ENCODE assay signal across 9 mouse cellular contexts in the genomic region with DNA sequence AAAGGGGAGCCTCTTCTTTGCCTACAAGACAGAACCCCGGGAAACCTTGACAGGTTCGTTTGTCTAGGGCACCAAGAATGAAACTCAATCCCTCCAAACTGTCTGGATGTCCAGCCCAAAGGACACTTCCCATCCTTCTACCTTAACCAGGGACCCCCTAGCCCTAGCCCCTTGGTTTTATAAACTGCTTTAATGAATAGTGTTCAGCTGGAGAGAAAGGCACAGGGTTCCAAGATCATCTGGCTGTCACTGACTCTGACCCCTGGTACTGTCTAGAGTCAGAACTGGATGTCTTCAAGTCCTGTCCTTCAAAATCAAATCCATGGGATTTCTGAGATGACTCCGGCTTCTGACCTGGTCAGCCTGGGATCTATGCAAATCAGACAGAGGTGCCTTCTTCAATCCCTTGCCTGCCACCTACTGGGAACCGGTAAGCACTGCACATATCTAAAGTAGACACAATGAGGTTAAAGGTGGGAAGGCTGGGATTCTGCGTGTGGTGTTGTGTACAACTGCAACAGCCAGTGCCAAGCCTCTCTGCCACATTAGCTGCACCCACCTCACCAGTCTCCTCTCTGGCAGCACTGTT. TPM values are rescaled to one million over a fixed set of nuclear protein-coding genes. Genes with fewer than 3 reads are reported as not detected.
DNase-seq lines count a peak whose midpoint lies in the region; ATAC-seq and TF ChIP-seq lines count a peak whose summit lies in the region.
"Had no signal": no experiment of that assay in that cellular context is flagged by ENCODE, and none has a peak within 500 bp of the region (broad histone marks: within the 10 kb centered on the region; RNA-seq: fewer than 3 reads in every experiment).

No protein-coding gene starts in this region.

- TF ChIP-seq EP300 in CH12.LX (IDR thresholded peaks at IDR 0.05; ENCODE audit: low read length): peak; percentile 59

- intact Hi-C loops in gastrocnemius, postnatal 14 days (cut with DNase I; ENCODE audit: low total_unique reads): loop anchor here (5.0 to 10.0 kb wide), 2 partner anchors 349 to 687 kb away; no protein-coding TSS in a partner anchor

- TF ChIP-seq POLR2A in CH12.LX (IDR thresholded peaks at IDR 0.05; ENCODE audit: low read depth, low read length): no peak

- peaks cover 6% of the 10 kb centered on the region for H3K27me3 ChIP-seq in CH12.LX (replicated peaks)
- no peaks in the 10 kb centered on the region for H3K27me3 ChIP-seq in lung, embryonic 14.5 days (ENCODE audit: insufficient read depth, low read length)

- WGBS in lung, embryonic 14.5 days: 16% methylated on average over 5 of the region's 5 CpGs

- H3K79me2 ChIP-seq in CH12.LX (replicated peaks; ENCODE audit: control insufficient read depth, extremely low read depth, insufficient read depth, poor library complexity, severe bottlenecking): no peaks in the 10 kb centered on the region

- no peak overlapping the region for H3K27ac ChIP-seq in CH12.LX (ENCODE audit: insufficient read depth, low read depth)
- H3K27ac ChIP-seq in lung, embryonic 14.5 days (ENCODE audit: low read depth): no peak overlapping the region

- DNase-seq in CH12.LX (ENCODE audit: extremely low read depth) (peak; percentile 88), ZHBTc4 (ENCODE audit: low read depth, low spot score) (peak; percentile 81)
- DNase-seq in cerebellum, postnatal 25 days: peak; percentile 75 to 89
- DNase-seq in gastrocnemius, postnatal 14 days: peak; percentile 55
- DNase-seq in kidney, postnatal 10 days: peak; percentile 84
- DNase-seq in lung, embryonic 14.5 days: peak; percentile 77
- DNase-seq in ovary, postnatal 36 days (ENCODE audit: low spot score): peak; percentile 37

- ATAC-seq in lung, embryonic 14.5 days (ENCODE audit: insufficient read depth): peak; percentile 28
- ATAC-seq in erythroblast, adult 5-6 weeks (replicated peaks; ENCODE audit: low FRiP score, poor library complexity, severe bottlenecking): no peak

- peak overlapping the region; percentile 11 to 33 (median 25) for H3K4me3 ChIP-seq in CH12.LX (replicated peaks in 1 of 3; ENCODE audit: low read depth in 2 of 3, low read length in 2 of 3, poor library complexity in 1 of 3)
- no peak overlapping the region for H3K4me3 ChIP-seq in lung, embryonic 14.5 days (ENCODE audit: low read depth, low read length)

- dilution Hi-C loops in CH12.LX (cut with MboI; ENCODE audit: extremely low pct_ligation_motif_present, extremely low pct_unique_long_range_greater_than_20kb, low sequenced_read_pairs): no loop called here

- no peaks in the 10 kb centered on the region for H3K9me3 ChIP-seq in CH12.LX (replicated peaks; ENCODE audit: low read length)
- H3K9me3 ChIP-seq in lung, embryonic 14.5 days (ENCODE audit: low read depth, low read length): no peaks in the 10 kb centered on the region

- H3K4me2 ChIP-seq in CH12.LX (ENCODE audit: insufficient read depth, low read depth, poor library complexity, severe bottlenecking): peak overlapping the region; percentile 91
- H3K4me2 ChIP-seq in lung, embryonic 14.5 days: no peak overlapping the region

- H3K36me3 ChIP-seq in CH12.LX (replicated peaks in 1 of 2; ENCODE audit: control insufficient read depth in 1 of 2, insufficient read depth in 1 of 2, low read length in 1 of 2): no peaks in the 10 kb centered on the region
- no peaks in the 10 kb centered on the region for H3K36me3 ChIP-seq in lung, embryonic 14.5 days (ENCODE audit: insufficient read depth)

- H3K9ac ChIP-seq in CH12.LX (ENCODE audit: insufficient read depth, low read depth): peak overlapping the region; percentile 42
- H3K9ac ChIP-seq in lung, embryonic 14.5 days: no peak overlapping the region

- peaks cover 17 to 43% of the 10 kb centered on the region in 2 experiments for H3K4me1 ChIP-seq in CH12.LX (ENCODE audit: control insufficient read depth in 1 of 2, insufficient read depth in 2 of 2)
- no peaks in the 10 kb centered on the region for H3K4me1 ChIP-seq in lung, embryonic 14.5 days (ENCODE audit: insufficient read depth)

- in situ Hi-C loops in CH12.LX (cut with MboI; ENCODE audit: low pct_ligation_motif_present, low pct_unique_long_range_greater_than_20kb, low sequenced_read_pairs): loop anchor here (5.0 to 10.0 kb wide), 2 partner anchors 162 to 349 kb away; no protein-coding TSS in a partner anchor

- TF ChIP-seq RAD21 in CH12.LX (IDR thresholded peaks at IDR 0.05; ENCODE audit: low read depth, low read length): peak; percentile 98

- peak; percentile 87 to 98 for TF ChIP-seq CTCF in CH12.LX (conservative IDR thresholded peaks at IDR 0.05 in 1 of 2, IDR thresholded peaks at IDR 0.05 in 1 of 2; ENCODE audit: low read depth in 2 of 2, low read length in 2 of 2)
- TF ChIP-seq CTCF in lung, embryonic 14.5 days (IDR thresholded peaks at IDR 0.05; ENCODE audit: low read depth): peak; percentile 82

TF ChIP-seq in CH12.LX, 34 proteins besides CTCF, POLR2A, EP300 and RAD21:
- peak; percentile 92 for TF ChIP-seq SMC3 (IDR thresholded peaks at IDR 0.05; ENCODE audit: low read depth, low read length)
- TF ChIP-seq BHLHE40 (IDR thresholded peaks at IDR 0.05; ENCODE audit: low read depth, low read length): 0 out of 2 replicates have a peak, but pooled peaks have one; percentile 16
- TF ChIP-seq TCF12 (IDR thresholded peaks at IDR 0.05; ENCODE audit: low read depth, low read length): no peak
- TF ChIP-seq MAZ (IDR thresholded peaks at IDR 0.05; ENCODE audit: low read depth, low read length): peak; percentile 37; the same call in 1 of the 2 replicates
- TF ChIP-seq ZC3H11A (IDR thresholded peaks at IDR 0.05; ENCODE audit: low read depth, low read length): peak; percentile 68
- TF ChIP-seq MAX (IDR thresholded peaks at IDR 0.05; ENCODE audit: low read length): peak; percentile 26; the same call in 1 of the 2 replicates
- peak; percentile 55; the same call in 1 of the 2 replicates for TF ChIP-seq RCOR1 (conservative IDR thresholded peaks at IDR 0.05; ENCODE audit: low read depth, low read length)
- 0 out of 2 replicates have a peak, but pooled peaks have one; percentile 49 for TF ChIP-seq MYC (IDR thresholded peaks at IDR 0.05; ENCODE audit: low read depth, low read length)
- TF ChIP-seq IRF4 (IDR thresholded peaks at IDR 0.05; ENCODE audit: low read depth, low read length): peak; percentile 67
- TF ChIP-seq SIN3A (IDR thresholded peaks at IDR 0.05; ENCODE audit: low read length): 0 out of 2 replicates have a peak, but pooled peaks have one; percentile 56
- TF ChIP-seq POLR2AphosphoS2 (IDR thresholded peaks at IDR 0.05; ENCODE audit: low read depth, low read length): no peak
- TF ChIP-seq NELFE (IDR thresholded peaks at IDR 0.05; ENCODE audit: low read depth, low read length): peak; percentile 40; the same call in 1 of the 2 replicates
- no peak for TF ChIP-seq CHD2 (IDR thresholded peaks at IDR 0.05; ENCODE audit: low read length)
- peak; percentile 43; the same call in 1 of the 2 replicates for TF ChIP-seq MEF2A (IDR thresholded peaks at IDR 0.05; ENCODE audit: borderline replicate concordance, low read depth, low read length)
- TF ChIP-seq ETS1 (conservative IDR thresholded peaks at IDR 0.05; ENCODE audit: low read depth, low read length): no peak
- TF ChIP-seq HCFC1 (IDR thresholded peaks at IDR 0.05; ENCODE audit: low read depth, low read length): peak; percentile 27; the same call in 1 of the 2 replicates
TF ChIP-seq in CH12.LX: peak in this region for 12.

RNA-seq across cellular contexts. Expression of gene Aipl1, which starts 13.0 kb away (rescaled TPM):
- total RNA-seq in CH12.LX (2012; rRNA removed) (0.29 and 0.93 TPM in 2 replicates), CH12.LX (2014; rRNA removed) (0.81 and 0.90 TPM in 2 replicates)
- 0.71 and 1.0 TPM in 2 replicates for polyA plus RNA-seq in CH12.LX (2012; ENCODE audit: insufficient read length, low read depth)
- total RNA-seq in gastrocnemius, postnatal 14 days (2021): under 1 TPM in 1 of 2 experiments, not detected in 1; 0.13 TPM
- polyA plus RNA-seq in lung, embryonic 14.5 days (2014; fragmentation: Nextera tagmentation; extraction: Ambion mirVana): 0.20 and 0.38 TPM in 2 replicates
- total RNA-seq in erythroblast, adult 5-6 weeks (2015; ENCODE audit: low replicate concordance): 1.5 TPM in 1 of 2 replicates, not detected in the other
- not detected in 2 replicates for total RNA-seq in erythroblast, adult 5-6 weeks (2017; ENCODE audit: low replicate concordance)
- total RNA-seq: gastrocnemius, postnatal 36 days had no signal

RNA-seq across cellular contexts. Expression of gene Pimreg, which starts 17.5 kb away (rescaled TPM):
- total RNA-seq in CH12.LX (2012; rRNA removed) (22.4 and 26.4 TPM in 2 replicates), CH12.LX (2014; rRNA removed) (49.5 and 52.7 TPM in 2 replicates)
- 27.9 and 28.9 TPM in 2 replicates for polyA plus RNA-seq in CH12.LX (2012; ENCODE audit: insufficient read length, low read depth)
- 1 to 10 TPM; 3.9 to 5.6 TPM for total RNA-seq in gastrocnemius, postnatal 14 days (2021)
- polyA plus RNA-seq in lung, embryonic 14.5 days (2014; fragmentation: Nextera tagmentation; extraction: Ambion mirVana): 158 and 165 TPM in 2 replicates
- 5.6 and 6.5 TPM in 2 replicates for total RNA-seq in erythroblast, adult 5-6 weeks (2015; ENCODE audit: low replicate concordance)
- total RNA-seq in erythroblast, adult 5-6 weeks (2017; ENCODE audit: low replicate concordance): 2.0 and 2.2 TPM in 2 replicates

Comparison
In these comparisons a context has a peak if more than half of its experiments do, and no peak if none do; other contexts are left out.
1. DNase-seq: peak in every context shown above with its lines; median percentile 88 in CH12.LX; 84 in kidney, postnatal 10 days; 82 in cerebellum, postnatal 25 days; 81 in ZHBTc4; 77 in lung, embryonic 14.5 days; 55 in gastrocnemius, postnatal 14 days; 37 in ovary, postnatal 36 days.